Mouse (Mus musculus) heart, adult 2 months (tissue): ENCODE measurements around the gene Pxmp4.

Experiments
- CTCF ChIP-seq: fragments of 200-600 bp; IDR thresholded peaks from 2 replicates; pipeline ENCODE4 v1.8.1; 2022; ENCODE audit warnings: antibody characterized with exemption, mild to moderate bottlenecking, moderate library complexity
- EP300 ChIP-seq: fragments of 200-500 bp; IDR thresholded peaks from 2 replicates; pipeline ENCODE4 v1.6.1; 2011; ENCODE audit warnings: low read depth, low read length, control low read depth; ENCODE audit not compliant: insufficient read depth

DNA sequence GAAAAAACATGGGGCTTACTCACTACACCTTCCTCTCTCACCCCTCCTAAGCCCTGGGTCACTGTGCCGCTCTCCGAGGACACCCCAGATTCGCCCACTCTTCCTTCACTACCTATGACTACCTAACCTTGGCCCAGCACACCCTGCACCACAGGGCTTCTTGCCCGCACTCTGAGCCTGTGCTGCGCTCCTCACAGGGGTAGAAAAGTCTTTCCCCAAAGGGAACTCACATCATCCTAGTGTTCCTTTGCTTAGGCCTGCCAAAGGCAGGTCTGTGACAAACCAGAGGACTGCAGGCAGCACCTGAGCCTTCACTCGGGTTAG, 25.8 kb downstream of the Pxmp4 start:
- no peak for TF ChIP-seq CTCF
- no peak for TF ChIP-seq EP300
